Mouse (Mus musculus): ENCODE results near the gene Cc2d2b. TPM values are rescaled to one million over a fixed set of nuclear protein-coding genes. Genes with fewer than 3 reads are reported as not detected.

Cc2d2b gene
- polyA plus RNA-seq, 1 experiment from 2014 or later: 0.12 TPM

DNA sequence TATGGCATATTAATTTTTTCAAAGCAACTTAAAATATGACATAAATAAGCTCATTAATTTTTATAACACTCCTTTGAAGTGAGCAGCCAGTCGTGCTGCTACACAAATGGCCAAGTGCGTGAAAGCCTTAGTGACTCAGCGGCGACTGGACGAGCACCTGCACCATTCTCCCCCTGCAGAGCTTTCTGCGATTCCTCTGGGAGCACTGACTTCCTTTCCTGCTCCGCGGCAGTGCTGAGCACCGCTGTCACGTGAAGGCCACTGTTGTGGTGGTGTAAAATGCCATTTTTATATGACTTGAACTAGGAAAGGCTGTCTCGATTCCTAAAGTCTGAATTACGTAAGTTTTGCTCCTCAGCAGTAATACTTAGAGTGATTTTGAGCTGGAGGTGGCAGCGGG, 93.0 kb downstream of the Cc2d2b start:
- Histone ChIP-seq H3K9ac (ENCODE audit: low read length) (no peak overlapping the region), H3K4me1 (replicated peaks; ENCODE audit: control insufficient read depth, insufficient read depth) (no peaks in the 10 kb centered on the region), H3K4me2 (replicated peaks; ENCODE audit: low read depth) (no peak overlapping the region), H3K9me3 (ENCODE audit: control insufficient read depth, low read length) (no peaks in the 10 kb centered on the region), H3K4me3 (ENCODE audit: low read depth, low read length) (no peak overlapping the region), H3K27me3 (ENCODE audit: control insufficient read depth, insufficient read depth, low read length) (no peaks in the 10 kb centered on the region), H3K27ac (replicated peaks) (no peak overlapping the region), H3K36me3 (ENCODE audit: control insufficient read depth, insufficient read depth, low read length) (peaks cover 22% of the 10 kb centered on the region)
- DNase-seq (ENCODE audit: low spot score): no peak
- TF ChIP-seq CTCF (IDR thresholded peaks at IDR 0.05; ENCODE audit: low read depth) (no peak), EP300 (optimal IDR thresholded peaks at IDR 0.05) (no peak)
- ATAC-seq (ENCODE audit: low FRiP score, low TSS enrichment): no peak
- 90% methylated on average over 13 of the region's 13 CpGs for WGBS

DNA sequence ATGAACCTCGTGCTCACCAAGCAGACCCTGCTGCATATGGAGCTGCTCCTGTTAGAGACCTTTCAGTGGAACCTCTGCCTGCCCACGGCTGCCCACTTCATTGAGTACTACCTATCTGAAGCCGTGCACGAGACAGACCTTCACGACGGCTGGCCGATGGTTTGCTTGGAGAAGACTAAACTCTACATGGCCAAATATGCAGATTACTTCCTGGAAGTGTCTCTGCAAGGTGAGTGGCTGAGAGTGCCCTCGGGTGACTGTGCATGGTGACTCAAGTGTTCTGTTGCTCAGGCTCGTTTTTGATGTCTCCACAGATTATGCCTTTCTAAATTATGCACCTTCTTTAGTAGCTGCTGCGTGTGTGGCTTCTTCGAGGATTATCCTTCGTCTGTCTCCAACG, 96.2 kb downstream of the Cc2d2b start:
- Histone ChIP-seq H3K36me3 (ENCODE audit: control insufficient read depth, insufficient read depth, low read length) (peaks cover 18% of the 10 kb centered on the region; the same call in 1 of the 2 replicates), H3K27ac (replicated peaks) (no peak overlapping the region), H3K4me3 (ENCODE audit: low read depth, low read length) (no peak overlapping the region), H3K4me1 (replicated peaks; ENCODE audit: control insufficient read depth, insufficient read depth) (no peaks in the 10 kb centered on the region), H3K4me2 (replicated peaks; ENCODE audit: low read depth) (no peak overlapping the region), H3K9me3 (ENCODE audit: control insufficient read depth, low read length) (no peaks in the 10 kb centered on the region), H3K27me3 (ENCODE audit: control insufficient read depth, insufficient read depth, low read length) (no peaks in the 10 kb centered on the region), H3K9ac (ENCODE audit: low read length) (no peak overlapping the region)
- ATAC-seq (ENCODE audit: low FRiP score, low TSS enrichment) (no peak), DNase-seq (ENCODE audit: low spot score) (no peak)
- 87% methylated on average over 13 of the region's 13 CpGs for WGBS
- TF ChIP-seq EP300 (optimal IDR thresholded peaks at IDR 0.05) (no peak), CTCF (IDR thresholded peaks at IDR 0.05; ENCODE audit: low read depth) (no peak)

DNA sequence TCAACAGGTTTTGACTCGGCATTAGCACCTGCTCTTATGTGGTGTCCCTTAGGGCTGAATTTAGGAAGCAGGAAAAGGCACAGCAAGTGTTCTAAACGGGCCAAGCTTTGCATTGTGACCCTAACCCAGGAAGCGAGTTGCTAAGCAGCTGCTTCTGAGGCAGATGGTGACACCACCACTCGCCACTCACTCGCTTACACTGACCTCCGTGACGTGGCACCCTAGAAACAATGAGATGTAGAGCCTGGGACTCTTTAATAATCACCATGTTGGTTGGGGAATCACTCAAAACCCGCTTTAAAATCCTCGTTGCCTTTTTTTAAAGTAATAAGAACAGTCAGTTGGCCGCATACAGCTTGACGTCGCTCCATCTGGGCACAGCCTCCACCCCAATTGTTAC, 100.8 kb downstream of the Cc2d2b start:
- 87% methylated on average over 12 of the region's 12 CpGs for WGBS

DNA sequence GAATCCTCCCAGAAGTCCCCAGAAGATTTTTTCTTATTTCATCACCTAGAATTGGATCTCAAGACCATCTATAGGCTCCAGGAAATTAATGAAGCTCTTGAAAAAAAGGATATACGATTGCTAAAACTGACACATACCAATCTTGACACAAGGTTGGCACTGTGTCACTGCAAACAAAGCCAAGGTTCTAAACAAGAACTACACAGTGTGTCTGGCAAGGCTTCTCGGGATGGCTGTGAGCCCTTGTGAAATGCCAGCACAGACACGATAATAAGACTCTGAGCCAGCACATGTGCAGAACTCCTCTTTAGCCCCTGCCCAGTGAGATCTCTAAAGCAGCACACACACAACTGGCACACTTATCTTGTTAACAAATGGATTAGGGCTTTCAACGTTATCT, 111.0 kb downstream of the Cc2d2b start:
- no peak overlapping the region for H3K9ac ChIP-seq (ENCODE audit: low read length)
- DNase-seq (ENCODE audit: low spot score) (no peak), ATAC-seq (ENCODE audit: low FRiP score, low TSS enrichment) (no peak)
- no peak overlapping the region for H3K4me3 ChIP-seq (ENCODE audit: low read depth, low read length)
- no peaks in the 10 kb centered on the region for H3K27me3 ChIP-seq (ENCODE audit: control insufficient read depth, insufficient read depth, low read length)
- no peak overlapping the region for H3K4me2 ChIP-seq (replicated peaks; ENCODE audit: low read depth)
- WGBS: 20% methylated on average over 4 of the region's 4 CpGs
- H3K27ac ChIP-seq (replicated peaks): no peak overlapping the region
- no peak for TF ChIP-seq CTCF (IDR thresholded peaks at IDR 0.05; ENCODE audit: low read depth)
- TF ChIP-seq EP300 (optimal IDR thresholded peaks at IDR 0.05): no peak
- H3K9me3 ChIP-seq (ENCODE audit: control insufficient read depth, low read length): no peaks in the 10 kb centered on the region
- no peaks in the 10 kb centered on the region for H3K36me3 ChIP-seq (ENCODE audit: control insufficient read depth, insufficient read depth, low read length)
- no peaks in the 10 kb centered on the region for H3K4me1 ChIP-seq (replicated peaks; ENCODE audit: control insufficient read depth, insufficient read depth)

More for the DNA sequence above, 100.8 kb downstream of the Cc2d2b start:
- peaks cover 18% of the 10 kb centered on the region; the same call in 1 of the 2 replicates for H3K36me3 ChIP-seq (ENCODE audit: control insufficient read depth, insufficient read depth, low read length)
- no peak overlapping the region for H3K27ac ChIP-seq (replicated peaks)
- ATAC-seq (ENCODE audit: low FRiP score, low TSS enrichment) (no peak), DNase-seq (ENCODE audit: low spot score) (no peak)
- H3K9ac ChIP-seq (ENCODE audit: low read length): no peak overlapping the region
- H3K9me3 ChIP-seq (ENCODE audit: control insufficient read depth, low read length): no peaks in the 10 kb centered on the region
- no peaks in the 10 kb centered on the region for H3K4me1 ChIP-seq (replicated peaks; ENCODE audit: control insufficient read depth, insufficient read depth)
- H3K27me3 ChIP-seq (ENCODE audit: control insufficient read depth, insufficient read depth, low read length): no peaks in the 10 kb centered on the region
- TF ChIP-seq EP300 (optimal IDR thresholded peaks at IDR 0.05) (no peak), CTCF (IDR thresholded peaks at IDR 0.05; ENCODE audit: low read depth) (no peak)
- H3K4me3 ChIP-seq (ENCODE audit: low read depth, low read length): no peak overlapping the region
- no peak overlapping the region for H3K4me2 ChIP-seq (replicated peaks; ENCODE audit: low read depth)

DNA sequence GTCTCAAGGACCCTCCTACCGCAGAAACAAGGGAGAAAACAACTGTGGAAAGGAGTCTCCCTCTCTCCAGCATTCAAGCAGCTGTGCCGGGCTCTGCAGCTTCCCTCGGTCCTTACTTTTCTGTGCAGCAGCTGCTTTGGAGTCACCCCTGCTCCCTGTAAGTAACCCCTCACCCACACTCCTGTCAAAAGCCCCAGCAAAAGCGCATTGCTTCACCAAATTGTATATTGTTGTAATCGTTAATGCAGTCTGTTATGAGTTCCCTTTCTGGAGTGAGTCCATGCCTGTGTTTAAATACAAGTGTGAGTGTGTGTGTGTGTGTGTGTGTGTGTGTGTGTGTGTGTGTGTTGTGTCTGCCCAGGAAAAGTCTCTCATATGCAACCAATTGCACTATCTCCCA, 119.7 kb downstream of the Cc2d2b start:
- Histone ChIP-seq H3K4me2 (replicated peaks; ENCODE audit: low read depth) (no peak overlapping the region), H3K27me3 (ENCODE audit: control insufficient read depth, insufficient read depth, low read length) (no peaks in the 10 kb centered on the region), H3K9ac (ENCODE audit: low read length) (no peak overlapping the region), H3K9me3 (ENCODE audit: control insufficient read depth, low read length) (no peaks in the 10 kb centered on the region), H3K4me3 (ENCODE audit: low read depth, low read length) (no peak overlapping the region), H3K27ac (replicated peaks) (no peak overlapping the region), H3K4me1 (replicated peaks; ENCODE audit: control insufficient read depth, insufficient read depth) (no peaks in the 10 kb centered on the region; the same call in 1 of the 2 replicates), H3K36me3 (ENCODE audit: control insufficient read depth, insufficient read depth, low read length) (no peaks in the 10 kb centered on the region)
- ATAC-seq (ENCODE audit: low FRiP score, low TSS enrichment): no peak
- no peak for DNase-seq (ENCODE audit: low spot score)
- no peak for TF ChIP-seq CTCF (IDR thresholded peaks at IDR 0.05; ENCODE audit: low read depth)
- WGBS: 14% methylated on average over 5 of the region's 5 CpGs

DNA sequence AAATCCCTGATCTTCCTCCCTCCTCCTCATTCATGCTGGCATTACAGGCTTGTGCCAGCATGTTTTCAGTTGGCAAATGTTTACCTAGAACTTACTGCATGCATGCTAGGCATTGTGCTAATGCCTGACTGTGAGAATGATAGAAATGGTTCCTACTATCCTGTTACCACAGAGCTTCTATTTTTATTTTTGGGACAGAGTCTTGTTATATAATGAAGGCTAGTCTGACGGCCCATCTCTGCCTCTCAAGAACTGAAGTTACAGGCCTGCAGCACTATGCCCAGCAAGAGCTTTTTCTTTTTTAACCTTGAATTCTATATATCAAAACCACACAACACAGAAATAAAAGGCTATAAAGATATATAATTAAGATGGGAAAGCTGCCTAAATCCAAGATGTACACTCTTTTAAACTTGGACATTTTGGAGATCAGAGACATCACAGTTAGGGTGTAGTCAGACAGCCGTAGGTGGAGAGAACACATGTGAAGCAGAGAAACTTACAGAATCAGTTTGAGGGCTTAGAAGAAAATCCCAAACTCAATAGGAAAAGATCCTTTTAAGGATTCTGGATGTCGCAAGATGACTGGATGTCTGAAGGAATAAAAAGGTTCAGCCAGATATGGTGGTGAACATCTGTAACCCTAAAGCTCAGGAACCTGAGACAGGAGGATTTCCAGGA, 121.0 kb downstream of the Cc2d2b start:
- Histone ChIP-seq H3K9ac (ENCODE audit: low read length) (no peak overlapping the region), H3K4me3 (ENCODE audit: low read depth, low read length) (no peak overlapping the region), H3K4me2 (replicated peaks; ENCODE audit: low read depth) (no peak overlapping the region), H3K27me3 (ENCODE audit: control insufficient read depth, insufficient read depth, low read length) (no peaks in the 10 kb centered on the region), H3K9me3 (ENCODE audit: control insufficient read depth, low read length) (no peaks in the 10 kb centered on the region), H3K4me1 (replicated peaks; ENCODE audit: control insufficient read depth, insufficient read depth) (no peaks in the 10 kb centered on the region; the same call in 1 of the 2 replicates), H3K36me3 (ENCODE audit: control insufficient read depth, insufficient read depth, low read length) (no peaks in the 10 kb centered on the region), H3K27ac (replicated peaks) (no peak overlapping the region)
- TF ChIP-seq CTCF (IDR thresholded peaks at IDR 0.05; ENCODE audit: low read depth): no peak
- WGBS: 78% methylated on average over 3 of the region's 3 CpGs
- ATAC-seq (ENCODE audit: low FRiP score, low TSS enrichment) (no peak), DNase-seq (ENCODE audit: low spot score) (no peak)
